Mouse (Mus musculus): Measurements from ENCODE around the gene Wdr70.

The Wdr70 gene

GRCm38 (mm10) chr15:8031211-8031610 lies 67.8 kb downstream of the Wdr70 start:
- no peak for DNase-seq (ENCODE audit: inconsistent age in 2 of 2, low spot score in 1 of 2)

- no peak for DNase-seq (ENCODE audit: inconsistent age in 2 of 2, low spot score in 1 of 2)
Observed at GRCm38 (mm10) chr15:8030643-8031042, 68.4 kb downstream of the Wdr70 start.

DNA sequence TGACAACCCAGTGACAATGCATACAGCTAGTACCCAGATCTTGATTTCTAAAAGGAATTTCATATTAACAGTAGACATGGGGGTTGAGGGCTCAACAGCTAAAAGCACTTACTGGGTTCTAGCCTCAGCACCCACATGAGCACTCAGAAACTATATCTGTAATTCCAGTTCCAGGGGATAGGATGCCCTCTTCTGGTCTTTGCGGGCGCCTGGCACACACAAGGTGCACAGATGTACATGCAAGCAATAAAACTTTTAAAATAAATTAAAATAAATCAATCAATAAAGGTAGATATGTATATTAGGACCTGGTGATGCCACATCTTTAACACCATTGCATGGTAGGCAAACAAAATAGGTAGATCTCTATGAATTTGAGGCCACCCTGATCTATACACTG lies 71.5 kb downstream of the Wdr70 start:
- DNase-seq (ENCODE audit: inconsistent age in 2 of 2, low spot score in 1 of 2): no peak

DNA sequence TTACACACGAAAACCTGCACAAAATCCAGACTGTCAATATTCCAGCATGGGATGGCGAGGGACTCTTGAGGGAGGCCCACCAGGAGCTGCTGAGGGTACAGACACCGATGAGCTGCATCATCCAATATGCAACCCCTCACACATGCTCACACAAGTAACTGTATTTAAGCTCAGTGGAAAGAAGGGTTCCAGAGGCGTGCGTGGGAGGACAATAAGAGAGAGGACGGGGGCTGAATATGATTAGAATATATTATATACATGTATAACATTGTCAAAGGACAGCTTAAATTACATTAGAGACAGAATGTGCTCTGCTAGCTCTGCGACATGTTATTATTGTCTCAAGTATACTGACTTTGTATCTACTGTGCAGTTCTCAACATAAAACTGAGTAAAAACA lies 87.6 kb downstream of the Wdr70 start:
- no peak for DNase-seq (ENCODE audit: inconsistent age in 2 of 2, low spot score in 1 of 2)

DNA sequence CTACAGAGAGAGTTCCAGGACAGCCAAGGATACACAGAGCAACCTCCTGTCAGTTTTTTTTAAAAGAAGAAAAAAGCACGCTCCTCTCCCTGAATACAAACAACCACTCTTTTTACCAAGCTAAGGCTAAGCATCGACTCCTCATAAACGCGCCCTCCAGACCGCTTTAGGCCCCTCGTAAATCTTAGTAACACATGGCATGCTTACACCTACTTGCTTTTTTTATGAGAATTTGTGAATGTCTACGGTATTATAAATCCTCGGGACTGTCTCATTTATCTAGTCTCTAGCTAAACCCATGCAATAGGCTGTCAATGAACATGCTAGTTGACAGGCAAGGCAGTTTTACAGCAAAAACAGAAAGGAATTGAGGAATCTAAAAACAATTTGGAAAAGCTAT lies 91.6 kb downstream of the Wdr70 start:
- DNase-seq (ENCODE audit: inconsistent age in 2 of 2, low spot score in 1 of 2): no peak

DNA sequence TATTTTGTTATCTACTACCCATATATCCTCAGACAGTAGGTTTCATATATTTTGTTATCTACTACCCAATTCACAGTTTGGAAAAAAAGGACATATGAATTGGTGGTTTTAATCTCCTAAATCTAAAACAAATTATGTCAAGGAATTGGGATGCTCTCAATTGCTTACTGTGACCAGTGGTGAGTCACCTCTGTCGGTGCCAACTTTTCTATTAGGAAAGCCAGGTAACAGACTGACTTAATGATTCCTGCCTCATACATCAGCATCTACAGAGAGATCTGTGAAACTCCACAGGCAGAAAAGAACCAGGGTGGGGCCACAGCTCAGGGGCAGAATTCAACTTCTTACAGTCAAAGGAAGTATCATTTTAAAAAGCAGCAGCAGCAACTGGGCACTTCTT lies 93.0 kb downstream of the Wdr70 start:
- DNase-seq (ENCODE audit: inconsistent age in 2 of 2, low spot score in 1 of 2): peak in 1 of 2 experiments; percentile 30

- peak in 1 of 2 experiments; percentile 27 for DNase-seq (ENCODE audit: inconsistent age in 2 of 2, low spot score in 1 of 2)
Observed at GRCm38 (mm10) chr15:8005506-8005905, 93.5 kb downstream of the Wdr70 start.

GRCm38 (mm10) chr15:8003789-8004188 lies 95.2 kb downstream of the Wdr70 start:
- no peak for DNase-seq (ENCODE audit: inconsistent age in 2 of 2, low spot score in 1 of 2)

DNA sequence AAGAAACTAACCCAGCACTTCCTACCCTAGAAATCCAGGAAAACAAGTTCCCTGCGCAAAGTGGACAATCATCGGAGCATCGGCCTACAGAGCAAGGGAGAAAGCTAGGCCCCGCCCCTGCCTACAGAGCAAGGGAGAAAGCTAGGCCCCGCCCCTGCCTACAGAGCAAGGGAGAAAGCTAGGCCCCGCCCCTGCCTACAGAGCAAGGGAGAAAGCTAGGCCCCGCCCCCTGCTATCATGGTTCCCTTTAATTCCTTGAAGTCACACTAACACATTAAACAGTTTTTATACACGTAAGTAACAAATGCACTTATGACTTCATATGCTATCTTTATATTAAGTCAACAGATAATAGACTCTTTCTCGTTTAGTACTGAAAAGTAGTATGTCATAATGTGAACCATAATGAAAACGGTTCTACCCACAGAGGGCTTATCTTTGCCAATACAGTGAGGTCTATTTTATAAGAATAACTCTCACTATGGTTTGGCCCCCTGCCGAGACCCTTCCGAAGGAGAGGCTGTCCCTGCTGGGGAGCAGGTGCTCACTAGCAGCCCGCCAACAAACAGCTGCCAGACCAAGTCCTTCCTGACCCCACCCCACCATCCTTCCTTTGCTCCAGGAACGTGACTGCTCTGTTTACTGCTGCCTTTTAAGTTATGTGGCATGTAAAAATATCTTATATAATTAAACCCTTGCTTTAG lies 100.0 kb downstream of the Wdr70 start:
- DNase-seq (ENCODE audit: inconsistent age in 2 of 2, low spot score in 1 of 2): no peak

DNA sequence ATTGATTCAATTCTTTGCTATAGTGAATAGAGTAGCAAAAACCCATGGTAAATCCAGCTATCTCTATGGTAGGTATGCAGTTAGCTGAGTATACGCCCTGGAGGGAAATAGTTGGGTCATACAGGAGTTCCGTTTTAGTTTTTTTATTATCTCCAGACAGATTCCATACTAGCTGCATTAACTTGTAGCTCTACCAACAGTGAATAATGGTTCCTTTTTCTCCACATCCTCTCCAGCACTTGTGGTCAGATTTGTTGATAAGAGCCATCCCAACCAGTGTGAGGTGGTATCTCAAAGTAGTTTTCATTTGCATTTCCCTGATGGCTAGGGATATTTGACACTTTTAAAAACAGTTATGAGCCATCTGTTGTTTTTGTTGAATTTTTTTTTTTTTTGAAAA lies 100.9 kb downstream of the Wdr70 start:
- no peak for DNase-seq (ENCODE audit: inconsistent age in 2 of 2, low spot score in 1 of 2)

DNA sequence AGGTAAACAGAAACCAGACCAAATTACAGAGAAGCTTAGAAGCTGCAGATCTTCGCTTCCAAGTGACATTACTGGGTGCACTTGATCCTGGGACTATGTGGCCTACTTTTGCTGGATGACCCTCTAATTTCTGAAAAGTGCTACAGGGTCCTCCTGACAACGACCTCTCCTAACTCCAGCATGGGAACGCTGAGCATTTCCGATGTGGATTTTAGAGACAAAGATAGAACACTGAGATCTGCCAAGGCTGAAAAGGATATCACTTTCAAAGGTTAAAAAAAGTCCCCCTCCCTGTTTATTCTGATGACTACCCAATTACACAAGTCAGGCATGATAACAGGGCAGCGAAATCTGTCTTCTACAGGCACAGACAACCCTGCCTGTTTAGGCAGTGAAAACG lies 105.3 kb downstream of the Wdr70 start:
- no peak for DNase-seq (ENCODE audit: inconsistent age in 2 of 2, low spot score in 1 of 2)

GRCm38 (mm10) chr15:7990101-7990500 lies 108.9 kb downstream of the Wdr70 start:
- DNase-seq (ENCODE audit: inconsistent age in 2 of 2, low spot score in 1 of 2): no peak

- DNase-seq (ENCODE audit: inconsistent age in 2 of 2, low spot score in 1 of 2): no peak
Observed at GRCm38 (mm10) chr15:7987374-7987773, 111.6 kb downstream of the Wdr70 start.

GRCm38 (mm10) chr15:7986274-7986673 lies 112.7 kb downstream of the Wdr70 start:
- no peak for DNase-seq (ENCODE audit: inconsistent age in 2 of 2, low spot score in 1 of 2)

GRCm38 (mm10) chr15:7978640-7979039 lies 120.4 kb downstream of the Wdr70 start:
- no peak for DNase-seq (ENCODE audit: inconsistent age in 2 of 2, low spot score in 1 of 2)

DNA sequence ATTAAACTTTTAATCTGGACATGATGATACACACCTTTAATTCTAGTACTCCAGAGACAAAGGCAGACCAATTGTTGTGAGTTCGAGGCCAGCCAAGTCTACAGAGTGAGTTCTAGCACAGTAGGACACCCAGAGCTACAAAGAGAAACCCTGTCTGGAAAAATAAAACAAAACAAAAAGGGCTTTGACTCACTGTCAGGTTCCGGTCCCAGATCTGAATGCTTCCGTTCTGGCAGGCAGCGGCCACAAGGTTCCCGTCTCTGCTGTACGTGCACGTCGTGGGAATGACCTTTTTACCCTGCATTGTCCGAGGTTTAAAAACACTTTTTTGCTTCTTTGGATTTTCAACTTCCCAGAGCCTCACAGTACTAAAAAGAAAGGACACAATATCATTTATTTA lies 122.2 kb downstream of the Wdr70 start:
- no peak for DNase-seq (ENCODE audit: inconsistent age in 2 of 2, low spot score in 1 of 2)

DNA sequence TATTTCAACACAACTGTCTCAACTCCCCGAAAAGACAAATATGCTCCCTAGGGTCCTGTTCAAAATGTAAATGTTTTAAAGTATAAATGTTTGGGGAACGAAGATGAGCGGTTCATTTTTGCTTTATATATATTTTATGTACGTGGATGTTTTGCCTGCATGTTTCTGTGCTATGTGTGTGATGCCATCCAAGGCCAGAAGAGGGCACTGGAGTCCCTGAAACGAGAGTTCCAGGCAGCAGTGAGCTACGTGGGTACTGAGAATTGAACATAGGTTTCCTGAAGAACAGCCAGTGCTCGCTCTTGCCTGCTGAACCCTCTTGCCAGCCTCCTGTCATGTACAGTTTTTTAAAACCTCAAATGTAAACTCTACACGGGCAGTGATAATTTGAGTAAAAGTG lies 124.6 kb downstream of the Wdr70 start:
- no peak for DNase-seq (ENCODE audit: inconsistent age in 2 of 2, low spot score in 1 of 2)

GRCm38 (mm10) chr15:7972528-7972927 lies 126.5 kb downstream of the Wdr70 start:
- no peak for DNase-seq (ENCODE audit: inconsistent age in 2 of 2, low spot score in 1 of 2)

- no peak for DNase-seq (ENCODE audit: inconsistent age in 2 of 2, low spot score in 1 of 2)
Observed at GRCm38 (mm10) chr15:7962786-7963185, 136.2 kb downstream of the Wdr70 start.

GRCm38 (mm10) chr15:7961489-7961888 lies 137.5 kb downstream of the Wdr70 start:
- DNase-seq (ENCODE audit: inconsistent age in 2 of 2, low spot score in 1 of 2): peak in 1 of 2 experiments; percentile 60

- DNase-seq (ENCODE audit: inconsistent age in 2 of 2, low spot score in 1 of 2): no peak
Observed at GRCm38 (mm10) chr15:7956899-7957298, 142.1 kb downstream of the Wdr70 start.

- DNase-seq (ENCODE audit: inconsistent age in 2 of 2, low spot score in 1 of 2): no peak
Observed at GRCm38 (mm10) chr15:7950561-7950960, 148.4 kb downstream of the Wdr70 start.

DNA sequence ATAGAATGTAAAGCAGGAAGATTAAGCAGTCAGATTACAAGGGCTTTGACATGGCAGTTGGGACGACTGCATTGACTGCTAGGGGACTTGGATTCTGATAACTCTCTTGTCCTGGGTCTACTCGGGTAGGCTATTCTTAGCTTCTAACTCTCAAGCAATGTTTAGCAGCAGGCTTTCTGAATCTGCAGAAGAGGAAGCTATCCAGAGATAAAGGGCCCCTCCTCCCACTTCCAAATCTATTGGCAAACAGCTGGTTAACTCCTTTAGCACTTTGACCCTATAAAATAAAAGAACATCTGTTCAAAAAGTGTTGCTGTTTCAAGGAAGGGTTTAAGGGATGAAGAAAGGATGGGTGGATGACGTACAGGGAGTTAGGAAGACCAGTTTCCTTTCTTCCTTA lies 157.3 kb downstream of the Wdr70 start:
- no peak for DNase-seq (ENCODE audit: inconsistent age in 2 of 2, low spot score in 1 of 2)
